Mouse (Mus musculus) embryonic facial prominence, embryonic 14.5 days (tissue): ENCODE measurements around the gene 3300002I08Rik. TPM values are rescaled to one million over a fixed set of nuclear protein-coding genes. Genes with fewer than 3 reads are reported as not detected.
"Not testable (repeated sequence)": the region's sequence is repeated elsewhere in the genome, so short reads cannot be mapped to it uniquely, and the experiment has no call there.

ENCODE experiments used
- ATAC-seq: fragments of 200-750 bp; cut with Nextera tagmentation; 2 replicates; pipeline ENCODE4 v1.8.0; 2017; ENCODE audit warnings: low read depth, moderate number of reproducible peaks, moderate TSS enrichment
- DNase-seq: peaks from one replicate; pipeline ENCODE4 v3.0.0-alpha.2; 2015; ENCODE audit warnings: low spot score
- H3K27ac ChIP-seq: fragments of 300-500 bp; sonication (generic); replicated peaks from 2 replicates; pipeline ENCODE4 v1.5.1; 2014; ENCODE audit warnings: low read depth, mild to moderate bottlenecking, low read length, moderate library complexity
- H3K27me3 ChIP-seq: fragments of 300-500 bp; sonication (generic); replicated peaks from 2 replicates; pipeline ENCODE4 v1.6.1; 2014; ENCODE audit warnings: low read length; ENCODE audit not compliant: control insufficient read depth, insufficient read depth
- H3K36me3 ChIP-seq: fragments of 300-500 bp; sonication (generic); 2 replicates; pipeline ENCODE4 v1.6.1; 2014; ENCODE audit warnings: low read length, mixed read lengths; ENCODE audit not compliant: control insufficient read depth, insufficient read depth
- H3K4me1 ChIP-seq: fragments of 300-500 bp; sonication (generic); 2 replicates; pipeline ENCODE4 v1.6.1; 2014; ENCODE audit warnings: antibody characterized with exemption, low read length; ENCODE audit not compliant: control insufficient read depth, insufficient read depth
- H3K4me2 ChIP-seq: fragments of 300-500 bp; sonication (generic); 2 replicates; pipeline ENCODE4 v1.6.1; 2014; ENCODE audit warnings: low read depth, mild to moderate bottlenecking, low read length, moderate library complexity, mixed read lengths
- H3K4me3 ChIP-seq: fragments of 300-500 bp; sonication (generic); 2 replicates; pipeline ENCODE4 v1.5.1; 2014; ENCODE audit warnings: low read depth, mild to moderate bottlenecking, low read length
- H3K9ac ChIP-seq: fragments of 300-500 bp; sonication (generic); 2 replicates; pipeline ENCODE4 v1.6.1; 2014; ENCODE audit warnings: low read depth, mild to moderate bottlenecking, low read length, moderate library complexity, mixed read lengths
- H3K9me3 ChIP-seq: fragments of 300-500 bp; sonication (generic); 2 replicates; pipeline ENCODE4 v1.6.1; 2016; ENCODE audit warnings: low read length; ENCODE audit not compliant: control insufficient read depth
- WGBS: fragments of 180-500 bp; shearing (Covaris S2); extraction: QIAGEN DNeasy Blood & Tissue Kit; methylation state at CpG from one replicate; pipeline ENCODE4 v1.1.7; 2014; 5-methylcytosine and 5-hydroxymethylcytosine counted together
- polyA plus RNA-seq: library from polyadenylated mRNA; unstranded; fragments of >200 nt; fragmentation: Nextera tagmentation; extraction: Ambion mirVana; gene quantifications from 2 replicates; pipeline ENCODE4 v1.2.1, GENCODE M21; 2014

3300002I08Rik gene
- polyA plus RNA-seq, result 6.6 and 7.6 TPM in 2 replicates

DNA sequence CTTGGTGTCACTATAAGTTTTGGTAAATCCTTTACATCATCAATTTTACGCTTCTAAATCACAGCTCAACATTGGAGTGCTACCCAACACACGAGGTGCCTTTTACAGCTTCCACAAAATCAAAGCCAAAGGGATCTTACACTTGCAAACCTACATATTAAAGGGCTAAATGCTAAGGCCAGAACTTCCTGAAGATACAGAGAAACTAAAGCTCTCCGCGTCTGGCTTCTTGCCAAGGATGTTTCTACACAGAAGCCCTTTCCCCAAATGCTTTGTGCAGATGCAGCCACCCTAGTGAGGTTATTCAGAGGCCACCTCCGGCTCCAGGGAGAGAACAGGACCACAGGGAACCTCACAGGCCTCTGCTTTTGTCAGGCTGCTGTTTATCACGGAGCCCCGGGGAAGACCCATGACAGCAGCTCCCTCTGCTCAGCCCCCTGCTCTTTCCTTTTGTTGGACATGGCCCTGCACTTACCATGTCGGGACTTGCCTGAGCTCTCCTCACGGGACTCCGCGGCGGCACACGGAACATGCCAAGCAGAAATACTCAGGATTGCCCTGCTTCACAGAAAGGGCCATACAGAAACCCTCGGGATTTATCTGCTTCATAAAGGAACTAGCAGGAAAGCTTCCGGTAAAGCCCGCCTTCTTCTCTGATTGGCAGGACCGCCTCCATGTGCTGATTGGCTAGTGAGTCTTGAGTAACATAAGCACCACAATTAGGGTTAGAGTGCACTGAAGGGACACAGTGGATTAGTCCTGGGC is at the start of gene 3300002I08Rik:
TSS of gene 3300002I08Rik (minus strand) at position 653 of the 765 bp plus-strand sequence.
- not testable (repeated sequence) for H3K36me3 ChIP-seq, H3K4me1 ChIP-seq, H3K27me3 ChIP-seq, H3K9me3 ChIP-seq
- peak within 1 kb of the TSS; percentile 77 for H3K9ac ChIP-seq
- H3K4me2 ChIP-seq, result peak within 1 kb of the TSS; percentile 51
- 0% methylated on average over 14 of the region's 17 CpGs for WGBS
- H3K4me3 ChIP-seq, result peak within 1 kb of the TSS; percentile 60
- DNase-seq (peak; percentile 96), ATAC-seq (peak; percentile 98)
- peak within 1 kb of the TSS; percentile 80 for H3K27ac ChIP-seq

GRCm38 (mm10) chr2:150412146-150412545 is 49.6 kb upstream of the 3300002I08Rik start:
- DNase-seq, H3K4me2 ChIP-seq, H3K9ac ChIP-seq, ATAC-seq, H3K4me1 ChIP-seq, H3K27me3 ChIP-seq, H3K4me3 ChIP-seq, H3K27ac ChIP-seq: not testable (repeated sequence)
- Histone ChIP-seq H3K36me3 (peaks cover 18% of the 10 kb centered on the region), H3K9me3 (peaks cover 33% of the 10 kb centered on the region)
- WGBS, result 86% methylated on average over 17 of the region's 17 CpGs

- 74% methylated on average over 1 of the region's 1 CpGs for WGBS
- no peaks in the 10 kb centered on the region for H3K4me1 ChIP-seq
- ATAC-seq (0 out of 2 replicates have a peak, but pooled peaks have one; percentile 6), DNase-seq (no peak)
- no peak overlapping the region for H3K27ac ChIP-seq
- H3K9ac ChIP-seq, result no peak overlapping the region
- no peak overlapping the region for H3K4me2 ChIP-seq
- 0 out of 2 replicates have a peak, but pooled peaks cover 4% of the 10 kb centered on the region for H3K9me3 ChIP-seq
- H3K36me3 ChIP-seq, result no peaks in the 10 kb centered on the region
- H3K27me3 ChIP-seq, result no peaks in the 10 kb centered on the region
- no peak overlapping the region for H3K4me3 ChIP-seq
These were observed 27.6 kb upstream of the 3300002I08Rik start for GRCm38 (mm10) chr2:150390198-150390597.

GRCm38 (mm10) chr2:150385553-150386106 is 23.1 kb upstream of the 3300002I08Rik start:
- WGBS, result 94% methylated on average over 18 of the region's 19 CpGs
- not testable (repeated sequence) for H3K27me3 ChIP-seq, H3K27ac ChIP-seq, H3K4me2 ChIP-seq, H3K4me1 ChIP-seq, H3K9me3 ChIP-seq, H3K9ac ChIP-seq, H3K36me3 ChIP-seq, H3K4me3 ChIP-seq, ATAC-seq, DNase-seq

GRCm38 (mm10) chr2:150362878-150363229 is 289 bp upstream of the 3300002I08Rik start:
- no peaks in the 10 kb centered on the region for H3K9me3 ChIP-seq
- no peak for ATAC-seq
- H3K36me3 ChIP-seq, result peaks cover 4% of the 10 kb centered on the region; the same call in 1 of the 2 replicates
- no peak for DNase-seq
- peak overlapping the region; percentile 60 for H3K4me3 ChIP-seq
- peak overlapping the region; percentile 51 for H3K4me2 ChIP-seq
- peak overlapping the region; percentile 77 for H3K9ac ChIP-seq
- WGBS, result 13% methylated on average over 4 of the region's 4 CpGs
- no peaks in the 10 kb centered on the region for H3K4me1 ChIP-seq
- H3K27me3 ChIP-seq, result no peaks in the 10 kb centered on the region
- H3K27ac ChIP-seq, result peak overlapping the region; percentile 80; the same call in 1 of the 2 replicates

DNA sequence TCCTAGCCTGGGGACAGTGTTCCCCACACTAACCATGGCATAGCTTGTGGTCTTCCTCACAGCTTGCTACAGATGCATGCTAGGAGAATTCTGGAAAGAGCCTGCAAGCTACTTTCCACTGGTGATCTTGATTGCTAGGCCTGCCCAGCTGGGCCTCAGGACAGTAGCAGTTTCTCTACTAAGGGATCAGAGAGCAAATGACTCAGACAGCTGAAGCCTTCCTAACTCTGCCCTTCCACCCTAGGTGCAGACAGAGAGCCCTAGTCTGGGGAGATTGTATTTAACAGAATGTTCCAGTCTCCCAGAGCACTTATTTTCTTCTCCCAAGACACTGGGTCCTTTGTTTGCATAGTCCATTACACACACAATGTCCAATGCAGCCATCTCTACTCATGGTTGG is 5.4 kb downstream of the 3300002I08Rik start:
- H3K36me3 ChIP-seq, H3K9me3 ChIP-seq, ATAC-seq, H3K9ac ChIP-seq, H3K4me2 ChIP-seq, H3K27me3 ChIP-seq, DNase-seq, H3K27ac ChIP-seq, H3K4me1 ChIP-seq, H3K4me3 ChIP-seq: not testable (repeated sequence)

DNA sequence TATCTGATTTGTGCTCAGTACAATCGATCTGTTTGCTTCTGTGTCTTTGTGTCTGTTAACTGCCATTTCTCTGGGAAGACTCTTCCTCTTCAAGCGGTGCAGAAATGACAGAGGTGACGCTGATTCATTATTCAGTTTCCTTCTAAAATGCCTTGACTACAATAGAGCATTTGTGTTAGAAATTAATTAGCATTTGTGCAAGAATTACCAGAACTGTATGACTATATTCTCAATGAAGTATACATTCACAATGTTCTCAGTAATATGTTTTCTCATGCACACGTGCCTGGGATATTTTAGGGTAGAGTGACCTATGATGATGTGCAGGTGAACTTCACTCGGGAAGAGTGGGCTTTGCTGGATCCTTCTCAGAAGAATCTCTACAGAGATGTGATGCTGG is 39.2 kb downstream of the 3300002I08Rik start, which contains the start of gene Gm10130:
TSS of gene Gm10130 (plus strand) at position 301 of the 400 bp plus-strand sequence.
- Histone ChIP-seq H3K4me3 (no peak within 1 kb of the TSS), H3K4me2 (no peak within 1 kb of the TSS), H3K27ac (no peak within 1 kb of the TSS), H3K9me3 (peaks cover 60% of the 10 kb centered on the region), H3K4me1 (no peaks in the 10 kb centered on the region), H3K9ac (no peak within 1 kb of the TSS), H3K36me3 (peaks cover 36% of the 10 kb centered on the region), H3K27me3 (no peaks in the 10 kb centered on the region)
- ATAC-seq, result no peak
- WGBS, result 92% methylated on average over 5 of the region's 5 CpGs
- DNase-seq, result no peak

DNA sequence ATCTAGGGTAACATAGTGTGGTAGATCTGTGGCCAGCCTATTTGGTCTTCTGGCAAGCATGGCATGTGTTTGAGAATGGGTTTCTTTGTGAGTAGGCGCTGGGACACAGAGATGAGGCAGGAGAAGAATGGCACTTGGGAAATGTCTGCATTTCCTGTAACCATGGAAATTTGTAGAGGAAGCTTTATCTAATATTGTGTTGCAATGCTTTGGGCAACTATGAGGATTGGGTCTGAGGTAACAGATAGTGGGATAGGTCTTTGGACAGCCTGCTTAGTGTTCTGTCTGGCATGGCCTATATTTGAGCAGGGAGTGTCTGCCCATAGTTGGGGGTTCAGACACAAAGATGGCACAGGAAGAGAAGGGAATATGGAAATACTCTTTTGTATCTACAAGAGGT is 43.6 kb downstream of the 3300002I08Rik start:
- H3K4me3 ChIP-seq, result no peak overlapping the region
- 89% methylated on average over 1 of the region's 1 CpGs for WGBS
- DNase-seq (no peak), ATAC-seq (no peak)
- no peaks in the 10 kb centered on the region for H3K4me1 ChIP-seq
- H3K9ac ChIP-seq, result no peak overlapping the region
- no peak overlapping the region for H3K27ac ChIP-seq
- no peaks in the 10 kb centered on the region for H3K27me3 ChIP-seq
- peaks cover 40% of the 10 kb centered on the region for H3K36me3 ChIP-seq
- H3K9me3 ChIP-seq, result peaks cover 73% of the 10 kb centered on the region
- no peak overlapping the region for H3K4me2 ChIP-seq
